Mouse (Mus musculus): ENCODE results near the gene 1500011B03Rik.
"Not testable (repeated sequence)": the region's sequence is repeated elsewhere in the genome, so short reads cannot be mapped to it uniquely, and the experiment has no call there.

1500011B03Rik gene

DNA sequence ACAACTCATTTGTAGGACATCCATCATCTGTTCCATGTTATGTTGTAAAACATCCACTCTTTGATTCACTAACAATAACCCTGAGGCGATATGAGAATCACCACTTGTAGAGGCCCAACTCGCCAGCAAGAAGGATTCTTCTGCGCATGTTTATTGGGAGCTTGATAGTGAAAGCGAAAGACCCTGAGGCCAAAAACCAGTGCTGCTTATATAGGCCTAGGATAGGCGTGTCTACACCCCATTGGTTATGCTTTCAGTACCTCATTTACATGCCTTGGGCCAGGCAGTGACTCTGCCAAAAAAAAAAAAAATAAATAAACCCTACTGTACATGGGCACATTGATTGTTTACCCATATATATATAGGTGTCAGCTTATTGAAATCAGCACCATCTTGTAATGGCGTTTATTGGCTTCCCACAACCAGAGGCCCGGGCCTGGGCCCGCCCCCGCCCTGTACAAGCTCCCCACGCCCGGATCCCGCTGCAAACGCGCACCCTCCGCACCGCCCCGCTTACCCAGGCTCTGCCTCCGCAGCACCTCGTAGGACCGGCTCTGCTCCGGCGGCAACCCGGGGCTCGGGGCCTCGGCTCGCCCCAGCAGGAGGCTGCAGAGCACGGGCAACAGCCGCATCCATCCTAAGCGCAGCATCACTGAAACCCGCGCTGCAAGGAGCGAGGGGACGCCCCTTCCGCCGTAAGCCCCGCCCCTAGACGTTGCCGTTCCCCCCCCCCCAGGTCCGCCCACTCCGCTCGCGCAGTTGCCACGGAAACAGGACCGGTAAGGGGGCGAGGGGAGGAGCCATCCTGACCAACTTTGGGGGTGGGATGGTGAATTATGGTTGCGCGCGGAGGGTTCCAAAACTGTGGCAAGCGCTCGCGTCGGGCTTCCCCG, at the start of gene 1500011B03Rik:
Gene 1500011B03Rik (minus strand): TSS at position 673 of the 893 bp plus-strand sequence.
- in situ Hi-C loops (cut with MboI; ENCODE audit: low pct_unique_long_range_greater_than_20kb in 1 of 2, low sequenced_read_pairs in 2 of 2, unreplicated experiment in 1 of 2) = no loop called here

DNA sequence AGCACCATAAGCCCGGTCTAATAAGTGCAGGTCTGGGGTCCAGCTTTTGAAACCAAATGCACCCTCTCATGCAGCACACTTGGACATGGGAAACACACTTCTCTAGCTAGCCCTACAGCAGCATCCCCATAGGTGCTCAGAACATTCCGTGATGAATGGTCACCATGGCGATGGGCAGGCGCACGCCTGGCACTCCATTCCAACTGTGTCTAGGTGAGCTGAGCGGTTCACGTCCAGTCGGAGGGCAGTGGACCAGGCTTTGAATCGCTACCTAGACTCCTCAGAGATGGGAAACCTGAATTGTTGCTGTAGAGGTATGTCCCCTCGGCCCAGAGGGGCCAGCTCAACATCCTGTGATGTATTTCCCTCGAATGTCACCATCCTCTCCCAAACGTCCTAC, 42.0 kb upstream of the 1500011B03Rik start:
- in situ Hi-C loops (cut with MboI; ENCODE audit: low pct_unique_long_range_greater_than_20kb in 1 of 2, low sequenced_read_pairs in 2 of 2, unreplicated experiment in 1 of 2) = no loop called here

DNA sequence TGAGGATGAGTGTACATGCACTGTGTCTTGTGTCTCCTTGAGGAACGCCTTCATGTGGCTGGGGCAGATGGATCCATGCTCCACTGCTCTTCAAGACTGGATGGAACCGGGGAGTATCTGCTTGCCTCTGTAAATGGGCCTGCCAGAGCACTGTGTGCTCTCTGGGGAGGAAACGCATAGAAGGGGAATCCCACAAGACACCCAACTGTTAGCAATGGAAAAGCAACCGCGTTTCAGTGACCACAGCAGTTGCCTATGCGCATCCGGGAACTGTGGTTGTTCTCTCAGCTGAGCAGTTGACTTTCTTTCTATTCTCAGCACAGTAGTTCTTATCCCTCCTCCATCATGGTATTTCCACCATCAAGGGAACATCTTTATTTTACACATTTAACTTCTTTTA, 41.5 kb upstream of the 1500011B03Rik start:
- in situ Hi-C loops (cut with MboI; ENCODE audit: low pct_unique_long_range_greater_than_20kb in 1 of 2, low sequenced_read_pairs in 2 of 2, unreplicated experiment in 1 of 2) = no loop called here

DNA sequence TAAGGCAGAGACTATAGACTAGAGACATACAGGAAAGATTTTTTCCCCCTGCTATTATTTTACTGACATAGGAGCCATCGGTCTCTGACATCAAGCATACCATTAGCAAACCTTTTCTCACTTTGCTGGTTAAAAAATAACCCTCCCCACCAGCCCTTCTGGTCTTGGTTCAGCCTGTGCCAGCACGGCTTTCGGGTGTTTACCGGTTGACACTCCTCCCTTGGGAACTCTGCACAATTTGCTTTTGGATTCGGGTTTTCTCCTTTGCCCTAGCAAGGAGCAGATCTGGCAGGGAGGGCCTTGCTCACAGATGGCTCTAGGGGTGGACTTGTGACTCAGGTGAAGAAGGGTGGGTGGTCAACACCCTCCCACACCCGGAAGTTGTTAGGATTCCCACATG, 38.5 kb upstream of the 1500011B03Rik start:
- in situ Hi-C loops (cut with MboI; ENCODE audit: low pct_unique_long_range_greater_than_20kb in 1 of 2, low sequenced_read_pairs in 2 of 2, unreplicated experiment in 1 of 2) = no loop called here

DNA sequence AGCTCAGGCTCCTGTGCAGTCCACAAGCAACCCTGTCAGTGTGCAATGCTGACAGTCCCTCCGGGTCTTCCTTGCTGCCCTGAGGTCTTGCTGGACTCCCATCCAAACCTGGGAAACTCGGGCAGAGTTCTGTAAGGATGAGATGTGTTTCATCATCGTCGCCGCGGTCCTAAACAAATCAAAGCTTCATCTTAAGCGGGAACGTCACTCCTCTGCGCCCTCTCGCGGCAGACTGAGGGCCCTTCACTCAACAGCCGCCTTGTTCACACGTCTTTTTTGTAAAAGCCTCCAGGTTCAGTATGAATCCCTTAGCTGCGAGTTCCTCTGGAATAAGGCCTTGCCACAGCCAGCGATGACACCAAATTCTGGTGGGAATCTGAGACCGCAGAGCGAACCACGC, 36.0 kb upstream of the 1500011B03Rik start:
- in situ Hi-C loops (cut with MboI; ENCODE audit: low pct_unique_long_range_greater_than_20kb in 1 of 2, low sequenced_read_pairs in 2 of 2, unreplicated experiment in 1 of 2) = no loop called here

DNA sequence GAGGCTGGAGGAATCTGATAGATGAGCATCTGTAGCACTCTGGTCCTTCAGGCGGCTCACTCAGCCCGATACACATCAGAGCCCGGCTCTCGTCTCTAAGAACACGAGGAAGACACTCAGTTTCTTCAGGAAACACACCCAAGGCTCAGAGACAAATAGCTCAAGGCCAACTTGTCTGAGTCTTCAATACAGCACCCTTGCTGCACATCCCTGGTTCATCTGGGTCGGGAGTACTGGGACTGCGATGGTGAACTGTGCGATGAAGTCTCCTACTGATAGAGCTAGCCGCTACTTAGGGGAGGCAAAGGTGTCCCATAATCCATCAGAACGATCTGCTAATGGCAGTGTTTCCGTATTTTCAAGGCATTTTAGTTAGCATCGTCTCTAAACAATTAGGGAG, 35.3 kb upstream of the 1500011B03Rik start, which contains the start of gene Gm9936:
Gene Gm9936 (minus strand): TSS at position 101 of the 400 bp plus-strand sequence.
- in situ Hi-C loops (cut with MboI; ENCODE audit: low pct_unique_long_range_greater_than_20kb in 1 of 2, low sequenced_read_pairs in 2 of 2, unreplicated experiment in 1 of 2) = no loop called here

DNA sequence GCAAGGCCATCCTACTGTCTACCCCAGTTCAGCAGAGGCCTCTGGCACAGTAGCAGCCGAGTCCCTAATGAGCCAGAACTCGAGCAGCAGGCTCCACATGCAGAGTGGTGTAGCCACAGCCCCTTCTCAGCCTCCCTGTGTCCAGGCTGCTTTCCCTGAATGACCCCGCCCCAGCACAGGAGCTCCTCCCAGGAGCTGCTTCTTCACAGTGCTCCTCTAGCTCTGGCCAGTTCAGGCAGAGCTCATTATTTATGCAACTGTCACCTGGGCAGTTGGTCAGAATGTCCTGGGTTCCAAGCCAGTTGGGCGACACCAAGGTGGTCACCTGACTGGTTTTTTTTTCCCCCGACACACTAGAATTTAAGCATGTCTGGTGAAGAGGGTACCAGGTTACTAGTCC, 30.1 kb upstream of the 1500011B03Rik start, which contains the start of gene 4930519G04Rik:
Gene 4930519G04Rik (plus strand): TSS at position 301 of the 400 bp plus-strand sequence.
- in situ Hi-C loops (cut with MboI; ENCODE audit: low pct_unique_long_range_greater_than_20kb in 1 of 2, low sequenced_read_pairs in 2 of 2, unreplicated experiment in 1 of 2) = not testable (repeated sequence)

DNA sequence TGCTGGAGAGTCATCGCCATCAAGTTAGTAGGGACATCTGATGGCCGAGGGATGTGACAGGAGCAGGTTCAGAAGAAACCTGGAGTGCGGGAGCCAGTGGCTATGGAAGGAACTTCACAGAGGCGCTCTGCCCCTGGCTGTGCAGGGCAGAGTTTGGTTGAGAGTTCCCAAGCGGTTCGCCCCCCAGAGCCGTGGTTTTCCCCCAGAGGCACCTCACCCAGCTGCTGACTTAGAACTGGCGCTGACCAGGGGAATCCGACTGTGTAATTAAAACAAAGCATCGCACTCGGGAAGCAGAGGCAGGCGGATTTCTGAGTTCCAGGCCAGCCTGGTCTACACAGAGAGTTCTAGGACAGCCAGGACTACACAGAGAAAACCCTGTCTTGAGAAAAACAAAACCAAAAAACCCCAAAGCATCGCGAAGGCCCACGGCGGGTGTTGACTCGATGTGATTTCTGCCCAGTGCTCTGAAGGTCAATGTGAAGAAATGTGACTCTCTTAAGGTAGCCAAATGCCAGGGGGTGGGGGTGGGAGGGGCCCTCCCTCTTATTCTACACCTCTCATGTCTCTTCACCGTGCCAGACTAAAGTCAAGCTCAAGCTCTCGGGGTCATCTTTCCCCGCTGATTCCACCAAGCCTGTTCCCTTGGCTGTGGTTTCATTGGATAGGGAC, 28.4 kb upstream of the 1500011B03Rik start:
- in situ Hi-C loops (cut with MboI; ENCODE audit: low pct_unique_long_range_greater_than_20kb in 1 of 2, low sequenced_read_pairs in 2 of 2, unreplicated experiment in 1 of 2) = no loop called here

DNA sequence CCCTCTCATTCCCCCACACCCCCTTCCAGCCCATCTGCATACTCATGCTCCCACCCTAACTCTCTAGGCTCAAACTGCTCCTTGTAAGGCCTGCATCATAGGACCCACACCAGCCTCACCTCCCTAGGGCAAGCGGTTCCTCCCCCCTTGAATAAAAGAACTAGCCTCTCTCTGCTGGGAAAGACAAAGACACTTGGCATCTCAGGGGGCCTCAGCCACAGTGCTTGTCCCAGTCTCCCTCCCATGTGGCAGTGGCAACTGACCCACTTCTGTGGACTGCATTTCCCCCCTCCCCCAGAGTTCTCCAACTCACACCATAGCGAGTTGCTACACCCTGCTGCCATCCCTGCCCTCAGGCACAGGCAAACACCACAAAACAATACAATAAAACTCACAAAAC, 21.1 kb upstream of the 1500011B03Rik start:
- in situ Hi-C loops (cut with MboI; ENCODE audit: low pct_unique_long_range_greater_than_20kb in 1 of 2, low sequenced_read_pairs in 2 of 2, unreplicated experiment in 1 of 2) = not testable (repeated sequence)

DNA sequence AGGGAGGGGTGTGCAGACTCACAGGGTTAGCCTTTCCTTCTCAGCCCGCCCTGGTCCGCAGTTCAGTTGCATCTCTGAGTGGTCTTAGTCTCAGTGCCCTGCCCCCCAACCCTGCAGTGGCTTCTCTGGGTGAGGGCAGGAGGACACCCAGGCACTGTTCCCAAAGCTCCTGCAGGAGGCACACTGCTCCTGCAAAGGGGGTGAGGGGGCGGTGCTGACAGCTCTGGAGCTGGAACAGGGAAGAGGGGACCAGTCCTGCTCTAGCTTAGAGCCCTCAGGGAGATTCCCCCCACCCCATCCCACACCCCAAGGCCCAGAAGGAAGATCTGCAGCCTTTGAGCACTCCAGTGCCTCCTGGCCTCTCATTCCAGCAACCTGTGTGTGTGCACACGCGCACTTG, 19.4 kb upstream of the 1500011B03Rik start:
- in situ Hi-C loops (cut with MboI; ENCODE audit: low pct_unique_long_range_greater_than_20kb in 1 of 2, low sequenced_read_pairs in 2 of 2, unreplicated experiment in 1 of 2) = no loop called here

DNA sequence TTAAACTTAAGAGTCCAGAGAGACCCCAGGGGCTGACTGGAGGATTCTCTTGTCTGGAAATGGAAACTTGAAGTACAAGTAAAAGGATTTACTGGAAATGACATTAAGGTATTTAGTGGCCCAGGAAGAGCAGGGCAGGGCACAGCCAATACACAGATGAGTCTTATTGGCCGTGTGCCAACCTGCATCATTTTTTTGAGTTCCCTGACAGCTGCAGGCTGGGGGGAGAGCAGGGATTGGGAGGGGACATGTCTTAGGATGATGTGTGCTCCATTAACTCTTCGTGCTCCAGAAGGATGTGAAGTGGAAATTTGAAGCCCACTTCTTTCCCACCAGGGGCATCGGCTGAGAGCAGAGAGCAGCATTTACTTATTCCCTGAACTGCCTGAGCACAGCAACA, 18.9 kb upstream of the 1500011B03Rik start:
- in situ Hi-C loops (cut with MboI; ENCODE audit: low pct_unique_long_range_greater_than_20kb in 1 of 2, low sequenced_read_pairs in 2 of 2, unreplicated experiment in 1 of 2) = not testable (repeated sequence)

DNA sequence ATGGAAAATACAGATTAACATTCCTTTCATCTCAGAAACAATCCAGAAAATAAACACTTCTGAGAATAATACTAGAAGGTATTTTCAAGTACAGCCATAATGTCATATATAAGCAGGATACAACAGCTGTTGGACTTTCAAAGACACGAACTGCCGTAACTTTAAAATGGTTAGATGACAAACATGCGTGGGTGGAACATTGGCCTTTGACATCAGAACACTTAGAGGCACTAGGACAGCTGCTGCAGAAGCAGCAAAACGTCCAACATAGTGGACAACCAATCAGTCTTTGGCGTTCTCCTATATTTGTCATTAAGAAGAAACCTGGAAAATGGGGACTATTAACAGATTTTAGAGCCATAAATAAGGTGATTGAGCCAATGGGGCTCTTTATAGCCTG, 17.2 kb upstream of the 1500011B03Rik start:
- in situ Hi-C loops (cut with MboI; ENCODE audit: low pct_unique_long_range_greater_than_20kb in 1 of 2, low sequenced_read_pairs in 2 of 2, unreplicated experiment in 1 of 2) = not testable (repeated sequence)

DNA sequence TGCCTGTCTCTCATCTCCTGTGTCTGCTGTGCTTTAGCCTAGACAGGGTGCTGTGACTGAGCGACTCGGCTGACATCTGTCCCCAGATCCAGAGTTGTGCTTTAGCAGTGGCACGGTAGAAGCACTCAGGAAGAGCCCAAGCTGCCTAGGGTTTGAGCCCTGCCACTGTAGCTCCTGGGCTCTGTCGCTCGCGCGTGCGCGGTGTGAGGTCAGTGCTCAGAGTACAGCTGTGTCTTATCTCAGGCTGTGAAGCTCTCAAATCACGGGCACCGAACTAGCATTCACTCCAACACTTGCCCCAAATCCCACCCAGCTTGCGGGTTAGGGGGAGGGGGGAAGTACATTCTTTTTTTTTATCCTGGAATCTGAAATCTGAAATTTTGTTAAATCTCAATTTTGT, 13.6 kb upstream of the 1500011B03Rik start:
- in situ Hi-C loops (cut with MboI; ENCODE audit: low pct_unique_long_range_greater_than_20kb in 1 of 2, low sequenced_read_pairs in 2 of 2, unreplicated experiment in 1 of 2) = no loop called here

DNA sequence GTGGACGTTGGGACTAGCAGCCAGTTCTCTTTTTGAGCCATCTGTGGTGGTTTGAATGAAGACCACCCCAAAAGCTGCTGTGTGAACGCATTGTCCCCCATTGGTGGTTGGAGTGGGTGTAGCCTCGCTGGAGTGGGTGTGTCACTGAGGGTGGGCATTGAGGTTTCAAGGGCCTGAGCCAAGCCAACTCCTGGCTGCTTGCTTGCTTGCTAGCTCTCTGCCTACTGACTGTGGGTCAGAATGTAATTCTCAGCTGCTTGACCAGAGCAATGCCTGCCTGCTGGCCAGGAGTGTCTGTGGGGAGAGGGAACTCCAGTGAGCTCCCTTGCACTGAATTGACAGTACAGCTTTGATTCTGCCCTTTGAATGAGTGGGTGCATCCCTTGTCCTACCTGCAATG, 6.5 kb upstream of the 1500011B03Rik start:
- in situ Hi-C loops (cut with MboI; ENCODE audit: low pct_unique_long_range_greater_than_20kb in 1 of 2, low sequenced_read_pairs in 2 of 2, unreplicated experiment in 1 of 2) = no loop called here

DNA sequence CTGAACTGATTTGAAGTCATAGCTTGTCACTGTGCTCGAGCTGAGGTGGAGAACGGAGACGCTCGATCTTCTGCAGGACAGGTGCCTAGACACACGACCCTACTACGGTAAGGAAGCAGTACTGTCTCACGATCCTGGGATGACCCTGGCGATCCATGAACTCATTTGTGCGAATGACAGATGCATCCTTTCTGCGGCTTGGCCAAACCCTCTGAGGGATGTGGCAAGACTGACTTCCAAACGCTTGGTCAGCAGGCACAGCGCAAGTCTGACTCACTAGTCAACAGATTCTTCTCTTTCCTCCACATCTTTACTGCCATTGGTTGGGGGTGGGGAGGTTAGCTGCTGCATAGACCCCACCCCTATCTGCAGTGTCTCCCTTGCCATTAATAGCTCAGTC, 4.2 kb upstream of the 1500011B03Rik start:
- in situ Hi-C loops (cut with MboI; ENCODE audit: low pct_unique_long_range_greater_than_20kb in 1 of 2, low sequenced_read_pairs in 2 of 2, unreplicated experiment in 1 of 2) = no loop called here

DNA sequence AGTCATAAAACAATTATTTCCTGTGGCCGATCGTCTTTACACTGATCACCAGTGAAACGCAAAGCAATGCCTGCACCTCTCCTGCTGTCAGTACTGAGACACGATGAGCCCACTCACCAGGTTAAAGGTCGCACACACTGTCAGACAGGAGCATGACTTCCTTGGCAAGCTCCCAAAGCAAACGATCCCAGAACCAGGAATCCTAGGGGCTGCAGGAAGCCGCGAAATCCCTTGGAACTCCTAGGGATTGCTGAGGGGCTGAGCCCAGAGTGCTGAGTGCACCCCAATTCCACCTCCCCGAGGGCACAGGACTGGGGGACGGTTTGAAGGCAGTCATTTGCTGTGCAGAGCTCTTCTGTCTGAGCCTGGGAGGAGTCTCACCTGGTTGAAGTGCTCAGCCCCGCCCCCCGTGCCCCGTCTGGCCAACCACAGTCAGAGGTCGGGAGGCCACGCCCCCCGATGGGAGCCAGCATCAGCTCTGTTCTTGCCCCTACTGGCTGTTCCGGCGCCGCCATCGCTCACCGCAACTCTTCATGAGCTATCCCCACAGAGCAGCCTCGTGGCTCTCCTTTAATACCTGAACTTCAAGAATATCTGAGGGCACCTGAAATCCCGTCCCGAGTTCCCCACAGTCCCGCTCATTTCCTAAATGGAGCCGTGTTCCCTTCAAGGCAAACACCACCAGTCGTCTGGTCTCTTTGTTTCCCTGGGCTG, 2.9 kb upstream of the 1500011B03Rik start:
- in situ Hi-C loops (cut with MboI; ENCODE audit: low pct_unique_long_range_greater_than_20kb in 1 of 2, low sequenced_read_pairs in 2 of 2, unreplicated experiment in 1 of 2) = no loop called here

DNA sequence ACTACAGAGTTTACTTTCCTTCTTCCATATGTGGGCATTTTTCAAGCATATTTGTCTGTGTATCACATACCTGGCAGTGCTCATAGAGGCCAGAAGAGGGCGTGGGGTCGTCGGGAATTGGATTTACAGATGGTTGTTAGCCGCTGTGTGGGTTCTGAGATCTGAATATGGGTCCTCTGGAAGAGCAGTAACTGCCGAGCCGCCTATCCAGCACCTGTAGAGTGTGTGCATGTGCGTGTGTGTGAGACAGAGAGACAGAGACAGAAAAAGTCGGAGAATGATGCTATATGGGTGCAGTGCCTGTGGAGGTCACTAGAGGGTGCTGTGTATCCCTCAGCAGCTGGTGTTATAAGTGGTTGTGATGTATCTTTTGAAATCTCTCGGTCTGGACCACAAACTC, 929 bp upstream of the 1500011B03Rik start:
- in situ Hi-C loops (cut with MboI; ENCODE audit: low pct_unique_long_range_greater_than_20kb in 1 of 2, low sequenced_read_pairs in 2 of 2, unreplicated experiment in 1 of 2) = no loop called here

DNA sequence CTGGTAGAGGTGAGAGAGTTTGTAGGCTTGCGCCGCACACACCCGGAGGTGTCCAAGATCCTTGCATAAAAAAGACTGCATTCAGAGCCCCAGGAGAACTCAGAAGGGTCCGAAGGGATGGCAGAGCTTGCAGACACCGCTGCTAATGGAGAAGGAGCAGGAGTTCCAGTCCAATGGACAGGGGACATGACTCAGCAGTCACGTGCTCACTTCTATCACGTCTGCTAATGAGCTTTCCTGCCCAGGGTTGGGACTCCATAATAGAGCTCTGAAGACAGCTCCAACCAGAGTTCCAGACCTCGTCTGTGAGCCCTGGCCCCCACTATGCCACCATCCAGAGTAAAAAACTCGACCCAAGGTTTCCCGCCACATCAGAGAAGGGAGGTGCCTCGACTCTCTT, 5.1 kb downstream of the 1500011B03Rik start:
- in situ Hi-C loops (cut with MboI; ENCODE audit: low pct_unique_long_range_greater_than_20kb in 1 of 2, low sequenced_read_pairs in 2 of 2, unreplicated experiment in 1 of 2) = no loop called here

DNA sequence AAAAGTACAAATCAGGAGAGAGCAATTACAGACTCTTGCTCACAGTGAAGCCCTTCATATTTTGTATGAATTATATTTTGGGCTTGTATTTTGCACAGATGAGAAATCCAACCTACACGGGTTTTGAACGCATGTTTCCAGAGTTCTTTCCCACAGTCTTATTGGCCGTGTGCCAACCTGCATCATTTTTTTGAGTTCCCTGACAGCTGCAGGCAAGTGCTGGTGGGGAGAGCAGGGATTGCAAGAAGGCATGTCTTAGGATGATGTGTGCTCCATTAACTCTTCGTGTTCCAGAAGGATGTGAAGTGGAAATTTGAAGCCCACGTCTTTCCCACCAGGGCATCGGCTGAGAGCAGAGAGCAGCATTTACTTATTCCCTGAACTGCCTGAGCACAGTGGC, 6.7 kb downstream of the 1500011B03Rik start:
- in situ Hi-C loops (cut with MboI; ENCODE audit: low pct_unique_long_range_greater_than_20kb in 1 of 2, low sequenced_read_pairs in 2 of 2, unreplicated experiment in 1 of 2) = no loop called here
